Comparison of ENCODE assay signal across 13 mouse cellular contexts in the genomic region with DNA sequence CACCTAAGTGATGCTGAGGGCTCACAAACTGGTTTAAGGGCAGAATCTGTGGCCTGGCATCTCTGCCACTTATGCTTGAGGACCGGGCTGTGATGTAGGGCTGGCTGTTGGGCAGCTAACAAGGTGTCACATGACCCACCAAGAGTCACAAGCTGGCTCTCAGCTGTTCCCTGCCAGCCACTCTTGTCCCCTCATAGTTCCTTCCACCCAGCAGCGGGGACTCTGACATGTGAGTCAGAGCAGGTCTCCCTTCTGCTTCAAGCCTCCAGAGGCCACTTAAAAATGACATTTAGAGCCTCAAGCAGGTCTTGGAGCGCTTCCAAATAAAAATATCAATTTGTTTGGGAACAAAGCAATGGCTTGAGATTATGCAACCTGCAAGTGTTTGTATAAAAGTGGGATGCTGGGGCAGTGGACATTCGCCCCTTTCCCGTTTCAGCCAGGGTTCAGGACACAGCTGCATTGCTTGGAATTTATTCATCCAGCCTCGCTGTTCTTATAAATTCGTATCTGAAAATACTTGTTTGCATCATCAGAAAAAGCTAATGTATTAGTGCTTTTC.
DNase-seq lines count a peak whose midpoint lies in the region; ATAC-seq and TF ChIP-seq lines count a peak whose summit lies in the region.
"Had no signal": no experiment of that assay in that cellular context is flagged by ENCODE, and none has a peak within 500 bp of the region (broad histone marks: within the 10 kb centered on the region; RNA-seq: fewer than 3 reads in every experiment).

No protein-coding gene starts in this region.

- no peaks in the 10 kb centered on the region for H3K9me3 ChIP-seq in forebrain, postnatal 0 days (ENCODE audit: low read length)
- no peaks in the 10 kb centered on the region for H3K9me3 ChIP-seq in forebrain, embryonic 16.5 days (ENCODE audit: control insufficient read depth, low read length)
- H3K9me3 ChIP-seq in liver, postnatal 0 days (ENCODE audit: low read length): no peaks in the 10 kb centered on the region
- H3K9me3 ChIP-seq: embryonic facial prominence, embryonic 15.5 days; limb, embryonic 12.5 days; midbrain, embryonic 10.5 days had no signal

- TF ChIP-seq CTCF in forebrain, postnatal 0 days (IDR thresholded peaks at IDR 0.05; ENCODE audit: low read depth): no peak
- TF ChIP-seq CTCF in C2C12 (IDR thresholded peaks at IDR 0.05; ENCODE audit: control insufficient read depth, insufficient read depth, insufficient read length): no peak
- TF ChIP-seq CTCF in bone marrow macrophage, adult 2 months (IDR thresholded peaks at IDR 0.05; ENCODE audit: low read depth, low read length): no peak
- TF ChIP-seq CTCF in liver, postnatal 0 days (IDR thresholded peaks at IDR 0.05; ENCODE audit: low read depth): no peak

- H3K27ac ChIP-seq in forebrain, postnatal 0 days (ENCODE audit: low read depth, low read length): no peak overlapping the region
- no peak overlapping the region for H3K27ac ChIP-seq in forebrain, embryonic 16.5 days (ENCODE audit: low read length)
- peak overlapping the region; percentile 20; the same call in 1 of the 2 replicates for H3K27ac ChIP-seq in bone marrow macrophage, adult 2 months (ENCODE audit: insufficient read depth, low read depth, low read length)
- peak overlapping the region; percentile 83 for H3K27ac ChIP-seq in liver, postnatal 0 days (ENCODE audit: low read depth)
- H3K27ac ChIP-seq: embryonic facial prominence, embryonic 15.5 days; limb, embryonic 12.5 days; midbrain, embryonic 10.5 days had no signal

- no peak overlapping the region for H3ac ChIP-seq in C2C12 (ENCODE audit: control insufficient read depth, insufficient read length, low read depth)

- H3K27me3 ChIP-seq in forebrain, postnatal 0 days (ENCODE audit: insufficient read depth, low read length): no peaks in the 10 kb centered on the region
- no peaks in the 10 kb centered on the region for H3K27me3 ChIP-seq in forebrain, embryonic 16.5 days (replicated peaks; ENCODE audit: control insufficient read depth, insufficient read depth, low read length)
- H3K27me3 ChIP-seq in C2C12 (ENCODE audit: control insufficient read depth, insufficient read depth, insufficient read length): no peaks in the 10 kb centered on the region
- no peaks in the 10 kb centered on the region for H3K27me3 ChIP-seq in liver, postnatal 0 days (ENCODE audit: insufficient read depth, low read length)
- H3K27me3 ChIP-seq: embryonic facial prominence, embryonic 15.5 days had no signal

- 65% methylated on average over 7 of the region's 7 CpGs for WGBS in forebrain, postnatal 0 days
- WGBS in forebrain, embryonic 16.5 days: 66% methylated on average over 7 of the region's 7 CpGs
- 56% methylated on average over 7 of the region's 7 CpGs for WGBS in liver, postnatal 0 days (ENCODE audit: insufficient replicate concordance)

- no peak overlapping the region for H3K9ac ChIP-seq in forebrain, postnatal 0 days
- H3K9ac ChIP-seq in forebrain, embryonic 16.5 days (replicated peaks; ENCODE audit: low read depth, low read length): no peak overlapping the region
- H3K9ac ChIP-seq in liver, postnatal 0 days (replicated peaks): no peak overlapping the region
- H3K9ac ChIP-seq: embryonic facial prominence, embryonic 15.5 days; limb, embryonic 12.5 days had no signal

- no peaks in the 10 kb centered on the region for H3K36me3 ChIP-seq in forebrain, postnatal 0 days (ENCODE audit: insufficient read depth)
- H3K36me3 ChIP-seq in forebrain, embryonic 16.5 days (ENCODE audit: control insufficient read depth, insufficient read depth): no peaks in the 10 kb centered on the region
- no peaks in the 10 kb centered on the region for H3K36me3 ChIP-seq in C2C12 (ENCODE audit: control insufficient read depth, insufficient read depth)
- H3K36me3 ChIP-seq in liver, postnatal 0 days (replicated peaks; ENCODE audit: insufficient read depth, low read length): no peaks in the 10 kb centered on the region
- H3K36me3 ChIP-seq: embryonic facial prominence, embryonic 15.5 days; limb, embryonic 12.5 days; midbrain, embryonic 10.5 days had no signal

- DNase-seq in forebrain, postnatal 0 days: no peak
- DNase-seq in liver, postnatal 0 days: peak; percentile 27
- DNase-seq in T-cell, adult 2 months (ENCODE audit: low spot score): no peak
- no peak for DNase-seq in urinary bladder, postnatal 36 days (ENCODE audit: low spot score in 2 of 2)
- DNase-seq: gastrocnemius, postnatal 10 days; kidney, adult 9 months had no signal

- no peak for TF ChIP-seq EP300 in liver, postnatal 0 days (IDR thresholded peaks at IDR 0.05; ENCODE audit: low read depth)

- peak; percentile 36; the same call in 1 of the 2 replicates for ATAC-seq in forebrain, postnatal 0 days
- no peak for ATAC-seq in forebrain, embryonic 16.5 days
- peak; percentile 37 for ATAC-seq in liver, postnatal 0 days
- ATAC-seq: hindbrain, embryonic 16.5 days had no signal

- H3K4me3 ChIP-seq in forebrain, postnatal 0 days (ENCODE audit: low read depth, low read length): no peak overlapping the region
- H3K4me3 ChIP-seq in forebrain, embryonic 16.5 days (replicated peaks; ENCODE audit: low read length): no peak overlapping the region
- H3K4me3 ChIP-seq in C2C12 (ENCODE audit: insufficient read depth, poor library complexity, severe bottlenecking): no peak overlapping the region
- no peak overlapping the region for H3K4me3 ChIP-seq in bone marrow macrophage, adult 2 months (ENCODE audit: insufficient read depth, low read length)
- no peak overlapping the region for H3K4me3 ChIP-seq in liver, postnatal 0 days (ENCODE audit: low read depth, low read length)
- H3K4me3 ChIP-seq: embryonic facial prominence, embryonic 15.5 days; limb, embryonic 12.5 days; midbrain, embryonic 10.5 days had no signal

- TF ChIP-seq POLR2A in bone marrow macrophage, adult 2 months (IDR thresholded peaks at IDR 0.05; ENCODE audit: borderline replicate concordance, low read depth, low read length): no peak

- no peaks in the 10 kb centered on the region for H3K79me2 ChIP-seq in C2C12 (ENCODE audit: control insufficient read depth, insufficient read depth)

- H3K79me3 ChIP-seq in C2C12 (ENCODE audit: low read depth): no peaks in the 10 kb centered on the region

- peaks cover 6% of the 10 kb centered on the region; the same call in 1 of the 2 replicates for H3K4me1 ChIP-seq in forebrain, postnatal 0 days (ENCODE audit: insufficient read depth)
- peaks cover 8% of the 10 kb centered on the region for H3K4me1 ChIP-seq in forebrain, embryonic 16.5 days (replicated peaks; ENCODE audit: control insufficient read depth, insufficient read depth, low read length)
- peaks cover 16% of the 10 kb centered on the region for H3K4me1 ChIP-seq in bone marrow macrophage, adult 2 months (ENCODE audit: control insufficient read depth, insufficient read depth, low read length)
- peaks cover 34% of the 10 kb centered on the region for H3K4me1 ChIP-seq in liver, postnatal 0 days (ENCODE audit: insufficient read depth)

- no peak overlapping the region for H3K4me2 ChIP-seq in forebrain, postnatal 0 days (ENCODE audit: low read depth)
- no peak overlapping the region for H3K4me2 ChIP-seq in forebrain, embryonic 16.5 days (ENCODE audit: low read length)
- H3K4me2 ChIP-seq in liver, postnatal 0 days (ENCODE audit: low read depth, low read length): no peak overlapping the region
- H3K4me2 ChIP-seq: embryonic facial prominence, embryonic 15.5 days; limb, embryonic 12.5 days had no signal

TF ChIP-seq in C2C12, 6 proteins besides CTCF, POLR2A, EP300 and RAD21:
- TF ChIP-seq USF1 (IDR thresholded peaks at IDR 0.05; ENCODE audit: low read depth) (peak; percentile 35), CEBPB (IDR thresholded peaks at IDR 0.05; ENCODE audit: low read depth) (no peak), FOSL1 (IDR thresholded peaks at IDR 0.05; ENCODE audit: insufficient read depth, low read length, poor library complexity, severe bottlenecking) (no peak), MAX (IDR thresholded peaks at IDR 0.05) (no peak)

Comparison
In these comparisons a context has a peak if more than half of its experiments do, and no peak if none do; other contexts are left out.
1. H3K27ac ChIP-seq: peak in bone marrow macrophage, adult 2 months (single experiment) and liver, postnatal 0 days (single experiment); none in forebrain, postnatal 0 days (single experiment) and forebrain, embryonic 16.5 days (single experiment).